Mouse (Mus musculus): ENCODE measurements around the gene Gm49510.

DNA sequence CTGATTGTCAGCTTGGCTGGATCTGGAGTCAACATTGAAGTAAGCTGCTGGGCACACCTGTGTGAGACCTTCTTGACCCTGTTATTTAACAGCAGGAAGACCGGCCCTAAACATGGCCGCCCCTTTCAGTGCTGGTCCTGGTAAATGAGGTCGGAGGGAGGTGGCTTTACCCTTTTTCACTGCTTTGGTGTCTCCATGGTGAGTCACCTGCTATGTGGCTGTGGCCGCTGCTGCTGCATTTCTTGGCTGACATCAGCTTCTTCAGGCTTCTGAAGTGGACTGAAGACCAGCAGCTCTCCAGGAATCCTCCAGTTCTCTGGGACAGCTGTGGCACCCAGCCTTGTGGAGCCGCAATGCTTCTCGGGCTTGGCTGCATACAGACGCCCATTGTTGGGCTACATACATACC, 30.6 kb upstream of the Gm49510 start:
- TF ChIP-seq GATA1 (IDR thresholded peaks at IDR 0.05; ENCODE audit: borderline replicate concordance, low read length) (no peak), FLI1 (IDR thresholded peaks at IDR 0.05; ENCODE audit: low read length) (no peak)
